Mouse (Mus musculus): Measurements from ENCODE around the gene Kcnmb3.
A peak's percentile ranks its signal among the peaks of the same experiment; 100 is the strongest.

The Kcnmb3 gene

DNA sequence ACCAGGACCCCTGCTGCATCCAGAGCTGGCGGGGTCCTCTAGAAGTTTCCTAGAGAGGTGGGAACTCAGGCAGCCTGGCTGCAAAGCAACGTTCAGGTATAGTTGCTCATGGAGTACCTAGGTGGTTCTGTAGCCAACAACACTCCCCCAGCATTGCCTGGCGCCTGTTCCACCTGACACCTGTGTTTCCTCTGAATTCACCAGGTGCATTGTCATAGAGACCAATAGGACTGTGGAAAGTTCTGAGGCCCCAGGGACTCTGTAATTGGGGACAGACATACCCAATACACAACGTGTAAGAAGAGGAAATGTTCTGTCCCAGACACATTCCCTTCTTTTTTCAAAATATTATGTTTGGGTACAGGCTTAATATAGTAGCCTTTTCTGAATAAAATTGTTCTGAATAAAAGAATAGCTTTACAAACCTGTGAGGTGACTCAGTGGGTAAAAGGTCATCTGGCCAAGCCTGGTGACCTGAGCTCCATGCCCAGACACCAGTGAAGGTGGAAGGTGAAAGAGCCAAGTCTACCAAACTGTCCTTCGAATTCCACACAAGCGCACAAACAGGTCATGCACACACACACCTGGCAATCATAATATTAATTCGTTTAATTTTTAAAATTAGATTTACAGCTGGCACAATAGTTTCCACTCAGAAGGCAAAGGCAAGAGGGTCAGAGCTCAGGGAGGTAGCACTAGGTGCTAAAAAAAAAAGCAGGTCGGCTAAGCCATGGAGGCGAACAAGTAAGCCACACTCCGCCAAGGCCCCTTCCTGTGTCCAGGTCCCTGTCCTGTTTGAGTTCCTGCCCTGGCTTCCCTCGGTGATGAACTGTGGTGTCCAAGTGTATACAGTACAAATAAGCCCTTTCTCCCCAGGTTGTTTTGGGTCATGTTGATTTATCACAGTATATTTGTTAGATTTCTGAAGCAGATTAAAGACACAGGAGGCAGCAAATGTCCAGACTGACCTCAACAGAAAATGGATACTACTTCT, at the start of gene Kcnmb3:
TSS of gene Kcnmb3 (minus strand) at position 135 of the 994 bp plus-strand sequence.
- DNase-seq (ENCODE audit: low read depth) = no peak

DNA sequence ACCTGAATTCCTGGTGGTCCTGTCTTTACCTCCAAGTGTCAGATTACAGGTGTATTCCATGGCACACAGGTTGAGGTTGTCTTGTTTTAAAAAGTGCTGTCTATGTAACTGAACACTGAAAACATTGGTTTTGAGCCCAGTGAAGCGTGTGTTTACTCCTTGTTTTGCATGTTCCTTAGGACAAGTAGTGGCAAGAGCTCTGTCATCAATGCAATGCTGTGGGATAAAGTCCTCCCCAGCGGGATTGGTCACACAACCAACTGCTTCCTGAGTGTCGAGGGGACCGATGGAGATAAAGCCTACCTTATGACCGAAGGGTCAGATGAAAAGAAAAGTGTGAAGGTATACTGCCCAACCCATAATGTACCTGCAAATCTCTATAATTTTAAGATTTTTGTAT, 46.1 kb upstream of the Kcnmb3 start:
- no peak for DNase-seq (ENCODE audit: low read depth)

DNA sequence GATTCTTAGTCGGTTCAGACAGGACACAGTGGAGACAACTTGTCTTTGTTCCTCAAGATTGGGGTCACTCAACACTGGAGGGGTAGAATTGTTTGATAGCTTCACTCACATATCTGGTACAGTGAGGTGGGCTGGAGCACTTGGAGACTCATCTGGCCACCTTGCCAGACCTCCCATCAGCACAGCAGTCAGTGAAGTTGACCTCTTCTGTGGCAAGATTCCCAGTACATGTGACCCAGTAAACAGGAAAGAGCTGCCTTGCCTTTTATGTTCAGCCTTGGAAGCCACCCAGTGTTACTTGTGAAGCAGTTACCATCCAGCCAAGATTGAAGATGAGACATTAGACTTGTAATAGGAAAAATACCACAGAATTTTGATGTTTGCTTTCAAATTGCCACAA, 45.5 kb upstream of the Kcnmb3 start:
- peak; percentile 36 for DNase-seq (ENCODE audit: low read depth)

DNA sequence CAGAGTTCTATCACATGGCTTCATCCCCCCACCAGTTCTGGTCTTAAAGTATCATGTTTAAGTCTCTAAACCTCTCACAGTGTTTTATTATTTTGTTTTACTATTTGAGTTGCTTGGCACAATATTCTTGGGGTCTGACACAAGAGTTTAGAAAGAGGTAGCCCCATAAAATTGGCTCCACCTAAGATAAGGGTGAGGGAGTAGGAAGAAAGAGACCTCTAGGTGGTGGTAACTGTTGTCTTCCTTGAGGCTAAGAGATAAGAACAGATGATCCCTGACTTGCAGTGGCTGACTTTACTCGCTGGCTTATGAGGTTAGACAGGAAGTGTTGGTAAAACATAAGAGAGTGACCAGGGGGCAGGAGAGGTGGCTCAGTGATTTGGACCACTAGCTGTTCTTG, 43.7 kb upstream of the Kcnmb3 start:
- DNase-seq (ENCODE audit: low read depth) = no peak

DNA sequence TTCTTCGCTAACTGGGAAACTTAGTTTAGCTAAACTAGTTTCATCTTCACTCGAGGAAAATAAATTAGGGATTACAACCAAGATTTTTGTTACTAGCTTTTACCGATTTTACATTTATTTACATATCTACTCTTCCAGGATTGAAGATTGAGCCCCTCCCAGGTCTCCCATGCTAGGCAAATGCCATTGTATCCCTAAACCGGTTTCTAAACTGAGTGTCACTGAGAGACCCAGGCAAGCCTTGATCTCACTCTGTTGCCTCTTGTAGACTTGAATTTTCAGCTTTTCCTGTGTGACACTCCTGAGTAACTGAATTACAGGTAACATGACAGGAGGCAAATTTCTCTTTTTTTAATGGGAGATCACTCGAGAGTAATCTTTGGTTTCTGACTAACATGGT, 38.0 kb upstream of the Kcnmb3 start:
- no peak for DNase-seq (ENCODE audit: low read depth)

DNA sequence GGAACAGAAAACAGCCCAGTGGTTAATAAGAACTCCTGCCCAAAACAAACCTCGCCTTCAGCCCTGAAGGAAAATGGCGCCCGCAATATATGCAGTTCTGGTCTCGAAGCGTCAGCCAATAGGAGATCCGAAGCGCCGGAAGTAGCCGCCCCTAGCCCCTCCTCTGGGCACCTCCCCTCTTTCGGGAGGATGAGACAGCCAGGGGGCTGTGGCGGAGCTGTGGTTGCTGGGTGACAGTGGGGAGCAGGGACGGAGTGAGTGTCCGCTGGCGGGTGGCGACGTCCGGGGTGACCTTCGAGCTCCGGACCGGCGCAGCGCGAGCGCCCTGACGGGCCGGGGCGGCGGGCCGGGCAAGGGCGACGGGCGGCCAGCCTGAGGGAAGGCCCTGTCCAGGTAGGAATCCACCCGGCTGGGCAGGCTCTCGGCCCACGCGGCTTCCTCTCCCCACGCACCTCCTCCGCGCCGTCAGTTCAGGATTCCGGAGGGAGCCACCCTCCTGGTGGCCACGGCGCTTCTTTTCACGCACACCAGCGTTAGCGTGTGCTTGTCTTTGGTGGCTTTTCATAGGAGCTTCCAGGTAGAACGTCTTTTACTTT, 37.4 kb upstream of the Kcnmb3 start, which contains the start of gene Mfn1:
TSS of gene Mfn1 (plus strand) at position 163 of the 596 bp plus-strand sequence.
- DNase-seq (ENCODE audit: low read depth) = peak; percentile 94

DNA sequence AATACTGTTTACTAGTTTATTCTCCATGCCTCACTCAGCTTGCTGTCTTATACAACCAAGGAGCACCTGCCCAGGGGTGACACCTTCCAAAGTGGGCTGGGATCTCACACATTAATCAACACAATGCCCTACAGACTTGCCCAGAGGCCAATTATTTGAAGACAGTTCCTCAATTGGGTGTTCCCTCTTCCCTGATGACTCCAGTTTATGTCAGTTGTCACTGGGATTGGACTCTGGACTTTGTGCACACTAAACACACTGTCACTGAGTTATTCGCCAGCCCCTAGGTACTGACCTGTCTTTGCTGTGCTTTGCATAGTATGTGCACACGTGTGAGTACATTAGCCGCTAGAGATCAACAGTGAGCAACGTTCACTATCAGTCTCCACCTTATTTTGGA, 35.1 kb upstream of the Kcnmb3 start:
- no peak for DNase-seq (ENCODE audit: low read depth)

DNA sequence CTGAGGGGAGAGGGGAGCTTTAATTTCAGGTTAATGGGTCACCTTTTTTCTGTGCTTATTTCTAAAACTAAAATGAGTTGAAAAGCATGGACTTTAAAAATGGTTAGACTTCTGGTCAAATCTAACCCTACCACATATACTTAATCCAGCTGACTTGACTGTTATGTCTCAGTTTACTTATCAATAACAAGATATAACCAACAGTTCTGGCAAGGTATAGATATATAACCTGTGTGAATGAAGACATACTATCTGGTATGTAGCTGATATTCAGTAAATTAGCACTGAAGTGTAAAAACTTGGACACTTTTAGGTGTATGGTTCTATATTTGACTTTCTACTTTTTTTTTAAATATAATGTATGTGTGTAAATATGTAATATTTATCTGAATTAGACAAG, 21.5 kb upstream of the Kcnmb3 start:
- no peak for DNase-seq (ENCODE audit: low read depth)

DNA sequence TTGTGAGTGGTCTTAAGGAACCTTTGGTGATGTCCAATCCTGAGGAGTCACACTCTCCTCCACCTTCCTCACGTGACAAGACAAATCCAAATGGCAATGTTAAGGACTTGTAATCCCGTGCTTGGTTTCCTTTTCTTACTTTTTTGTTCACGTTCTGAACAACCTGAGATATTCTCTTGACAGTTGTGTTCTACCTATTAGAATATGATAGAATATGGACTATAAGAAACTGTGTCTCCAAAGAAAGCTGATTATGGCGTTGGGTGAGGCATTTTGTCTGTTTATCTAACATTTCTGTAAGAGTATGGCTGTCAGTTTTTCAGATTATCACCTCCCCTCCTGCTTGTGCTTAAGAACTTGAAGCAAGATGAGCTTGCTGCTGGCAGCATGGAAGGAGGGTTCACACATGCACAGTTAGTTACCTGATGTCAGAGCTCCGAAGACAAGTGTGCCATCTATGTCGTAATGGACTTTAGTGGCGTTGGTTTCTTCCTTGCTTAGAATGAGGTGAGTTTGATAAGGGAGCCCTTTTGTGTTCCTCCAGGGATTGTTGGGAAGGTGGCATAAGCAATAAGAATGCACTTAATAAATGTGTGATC, 20.8 kb upstream of the Kcnmb3 start:
- no peak for DNase-seq (ENCODE audit: low read depth)

DNA sequence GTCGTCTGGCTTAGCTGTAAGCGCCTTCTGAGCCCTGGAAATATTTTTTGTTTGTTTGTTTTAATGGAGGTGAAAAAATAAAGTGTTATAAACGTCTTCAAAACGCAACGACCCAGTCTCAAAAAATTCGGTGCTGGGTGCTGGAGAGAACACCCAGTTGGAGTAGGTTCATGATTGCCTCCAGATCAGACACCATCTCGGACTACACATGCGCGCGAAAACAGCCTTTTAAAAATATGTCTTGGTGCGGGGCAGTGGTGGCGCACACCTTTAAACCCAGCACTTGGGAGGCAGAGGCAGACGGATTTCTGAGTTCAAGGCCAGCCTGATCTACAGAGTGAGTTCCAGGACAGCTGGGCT, 19.1 kb upstream of the Kcnmb3 start:
- peak; percentile 53 for DNase-seq (ENCODE audit: low read depth)

DNA sequence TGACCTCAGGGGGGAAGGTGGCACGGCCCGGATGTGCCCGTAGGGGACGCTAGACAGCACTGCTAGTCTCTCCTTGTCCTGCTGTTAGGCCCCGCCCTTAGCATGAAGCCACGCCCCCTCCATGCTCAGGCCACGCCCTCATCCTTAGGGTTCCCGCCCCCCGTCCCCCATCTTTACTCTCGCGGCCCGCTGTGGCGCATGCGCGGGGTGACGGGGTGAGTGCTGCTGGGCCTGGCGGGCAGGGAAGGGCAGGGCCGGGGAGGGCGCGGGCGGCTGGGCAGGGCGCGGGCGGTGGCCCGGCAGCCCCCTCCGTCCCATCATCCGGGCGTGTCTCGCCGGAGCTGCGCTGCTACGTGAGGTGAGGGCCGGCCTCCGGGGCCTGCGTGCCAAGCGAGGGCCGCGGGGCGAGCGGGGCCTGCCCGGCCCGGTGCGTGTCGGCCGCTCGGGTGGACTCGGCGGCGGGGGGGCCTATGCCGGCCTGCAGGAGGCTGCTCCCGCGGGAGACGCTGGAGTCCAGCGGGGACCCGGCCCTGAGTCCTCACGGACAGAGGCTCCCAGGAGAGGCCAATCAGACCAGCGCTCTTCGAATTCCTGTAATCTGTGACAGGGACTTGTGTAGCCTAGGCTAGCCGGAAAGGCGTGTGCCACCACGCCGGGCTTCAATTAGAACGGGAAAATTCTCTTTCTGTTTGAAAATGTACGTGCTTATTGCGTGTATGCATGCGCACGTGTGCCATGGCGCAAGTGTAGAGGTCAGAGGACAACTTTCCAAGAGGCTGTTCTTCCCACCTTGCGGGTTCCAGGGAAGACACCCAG, 18.6 kb upstream of the Kcnmb3 start:
- peak; percentile 98 for DNase-seq (ENCODE audit: low read depth)

DNA sequence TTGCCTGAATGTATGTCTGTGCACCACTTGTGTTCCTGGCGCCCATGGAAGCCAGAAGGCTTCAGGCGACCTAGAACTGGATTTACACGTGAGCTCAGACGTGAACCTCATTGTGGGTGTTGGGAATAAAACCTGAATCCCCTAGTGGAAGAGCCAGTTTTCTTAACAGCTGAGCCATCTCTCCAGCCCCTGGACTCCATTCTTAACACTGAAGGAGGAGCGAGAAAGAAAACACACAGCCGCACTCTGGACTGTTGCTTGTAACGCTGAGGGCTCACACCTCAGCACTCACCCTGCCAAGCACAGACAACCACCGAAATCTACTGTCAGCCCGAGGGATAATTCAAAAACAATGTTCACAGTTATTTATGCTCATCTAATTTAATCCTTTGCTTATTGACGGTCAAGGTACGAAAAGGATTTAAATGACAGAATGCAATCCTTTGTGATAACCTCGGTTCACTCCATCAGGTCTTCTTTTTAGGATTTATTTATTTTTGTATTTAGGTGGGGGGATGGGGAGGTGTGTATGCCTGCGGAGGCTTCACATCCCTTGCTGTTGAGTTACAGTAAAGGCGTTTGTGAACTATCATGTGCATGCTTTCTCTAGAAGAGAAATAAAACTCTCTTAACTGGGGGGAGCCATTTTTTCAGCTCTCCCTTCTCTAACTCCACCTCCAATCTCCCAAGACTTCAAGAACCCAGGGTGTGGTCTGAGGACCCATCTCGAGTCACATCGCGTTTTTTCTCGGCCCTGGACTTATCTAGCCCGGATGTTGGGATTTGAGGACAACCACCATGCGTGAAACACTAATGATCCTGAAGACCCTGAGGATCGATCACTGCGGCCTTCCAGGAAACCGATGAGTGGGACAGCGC, 17.7 kb upstream of the Kcnmb3 start, which contains the start of gene Zfp639:
TSS of gene Zfp639 (plus strand) at position 764 of the 879 bp plus-strand sequence.
- DNase-seq (ENCODE audit: low read depth) = peak; percentile 39

DNA sequence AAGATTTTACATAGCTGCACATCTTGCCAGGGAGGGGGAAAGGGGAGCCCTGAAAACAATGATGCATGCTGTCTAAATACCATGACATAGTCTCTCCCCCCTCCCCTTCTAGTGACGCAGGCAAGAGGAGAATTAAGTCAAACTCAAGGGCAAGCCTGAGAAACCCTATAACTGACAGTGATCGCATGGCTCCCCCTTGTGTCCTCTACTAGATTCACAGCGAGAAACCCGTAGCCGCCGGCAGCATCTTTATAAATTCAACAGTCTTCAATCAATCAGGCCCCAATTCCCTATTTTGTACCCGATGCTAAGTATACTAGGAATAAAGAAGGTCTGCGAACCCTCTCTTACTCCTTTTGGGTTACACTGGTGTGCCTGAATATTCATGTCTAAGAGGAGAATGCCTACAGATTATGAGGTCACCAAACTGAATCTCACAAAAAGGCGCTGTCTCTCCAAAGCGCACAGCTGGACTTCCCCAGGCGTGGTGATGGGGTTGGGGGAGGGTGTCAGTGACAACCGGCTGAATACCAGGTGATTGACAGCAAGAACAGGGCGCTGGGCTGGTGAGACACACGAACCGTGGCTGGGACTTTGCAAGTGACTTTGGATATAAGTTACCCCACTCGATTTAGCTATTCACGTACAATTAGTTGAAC, 16.8 kb upstream of the Kcnmb3 start:
- DNase-seq (ENCODE audit: low read depth) = peak; percentile 90

DNA sequence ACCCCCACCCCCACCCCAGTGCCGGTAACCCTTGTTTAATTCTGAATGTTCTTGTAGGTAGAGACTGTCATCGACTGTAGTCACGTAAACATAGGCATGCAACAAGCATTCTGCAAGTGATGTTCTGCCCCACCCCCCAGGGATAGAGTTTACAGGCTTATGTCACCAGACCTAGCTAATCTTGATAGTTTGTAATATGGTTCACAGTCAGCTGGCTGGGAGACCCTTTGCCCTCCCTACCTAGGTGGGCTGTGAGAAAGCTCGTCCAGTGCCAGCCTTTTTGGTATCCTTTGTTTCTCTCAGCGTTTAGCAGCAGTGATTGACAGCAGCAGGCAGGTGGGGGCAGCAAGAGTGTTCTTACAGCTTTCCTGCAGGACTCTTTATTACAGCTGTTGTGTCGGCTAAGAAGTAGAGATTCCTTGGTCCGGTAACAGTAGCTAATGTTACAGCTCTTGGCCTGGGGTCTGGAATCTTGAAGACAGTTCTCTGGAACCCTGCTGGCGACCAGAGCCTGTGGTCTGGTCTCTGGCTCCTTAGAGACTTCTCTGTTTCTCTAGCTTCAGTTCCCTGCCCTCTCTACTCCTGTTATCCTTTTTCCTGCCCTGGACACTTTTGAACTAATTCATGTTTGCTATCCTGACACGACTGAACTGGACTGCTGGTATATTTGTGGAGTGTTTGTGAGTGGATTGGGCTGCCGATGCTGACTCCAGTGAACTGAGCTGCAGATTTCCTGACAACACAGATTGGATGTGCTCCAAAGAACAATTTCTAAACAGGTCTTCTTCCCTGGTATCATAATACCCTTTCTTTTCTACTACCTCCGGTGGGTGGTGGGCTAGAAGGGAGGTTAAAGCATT, 14.6 kb upstream of the Kcnmb3 start:
- DNase-seq (ENCODE audit: low read depth) = no peak

DNA sequence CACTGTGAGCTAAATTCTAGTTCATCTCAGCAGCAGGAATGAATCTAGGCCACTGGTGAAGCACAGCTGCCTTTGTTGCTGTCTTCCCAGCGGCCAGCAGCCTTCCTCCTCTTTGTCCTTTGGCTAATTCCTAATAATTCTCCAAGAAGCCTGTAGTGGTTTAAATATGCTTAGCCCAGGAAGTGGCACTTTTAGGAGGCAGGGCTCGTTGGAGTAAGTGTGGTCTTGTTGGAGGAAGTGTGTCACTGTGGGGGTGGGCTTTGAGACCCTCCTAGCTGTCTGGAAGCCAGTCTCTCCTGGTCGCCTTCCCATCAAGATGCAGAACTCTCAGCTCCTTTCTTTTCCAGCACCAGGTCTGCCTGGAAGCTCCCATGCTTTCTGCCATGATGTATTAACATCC, 13.8 kb upstream of the Kcnmb3 start:
- no peak for DNase-seq (ENCODE audit: low read depth)

DNA sequence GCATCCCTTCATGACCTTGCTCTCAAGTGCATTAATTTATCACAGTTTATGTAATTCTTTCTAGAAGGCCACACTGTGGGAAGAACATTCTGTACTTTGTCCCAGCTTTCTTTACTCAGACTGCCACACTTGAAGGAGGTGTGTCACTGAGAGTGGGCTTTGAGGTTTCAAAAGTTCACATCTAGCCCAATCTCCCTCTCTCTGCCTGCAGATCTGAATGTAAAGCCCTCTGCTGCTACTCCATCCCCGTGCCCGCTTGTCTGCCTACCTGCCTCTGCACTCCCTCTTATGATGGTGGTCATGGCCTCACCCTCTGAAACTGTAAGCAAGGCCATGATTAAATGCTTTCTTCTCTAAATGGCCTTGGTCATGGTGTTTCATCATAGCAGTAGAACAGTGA, 8.3 kb upstream of the Kcnmb3 start:
- DNase-seq (ENCODE audit: low read depth) = no peak

DNA sequence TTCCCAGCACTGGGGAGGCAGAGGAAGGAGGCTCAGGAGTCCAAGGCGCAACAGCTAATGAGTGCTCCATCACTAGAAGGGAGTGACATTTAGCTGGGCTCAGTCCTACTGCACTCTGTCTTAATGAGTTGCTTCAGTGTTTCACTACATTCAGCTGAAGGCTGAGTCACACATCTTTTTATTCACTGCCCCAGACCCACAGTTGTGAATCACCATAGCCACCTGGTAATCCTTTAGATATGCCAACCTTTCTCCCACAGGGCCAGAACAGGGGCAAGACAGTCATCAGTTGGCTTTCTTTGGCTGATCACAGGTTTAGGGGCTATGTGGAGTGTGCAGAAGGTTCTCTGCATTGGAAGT, 4.7 kb upstream of the Kcnmb3 start:
- peak; percentile 66 for DNase-seq (ENCODE audit: low read depth)

DNA sequence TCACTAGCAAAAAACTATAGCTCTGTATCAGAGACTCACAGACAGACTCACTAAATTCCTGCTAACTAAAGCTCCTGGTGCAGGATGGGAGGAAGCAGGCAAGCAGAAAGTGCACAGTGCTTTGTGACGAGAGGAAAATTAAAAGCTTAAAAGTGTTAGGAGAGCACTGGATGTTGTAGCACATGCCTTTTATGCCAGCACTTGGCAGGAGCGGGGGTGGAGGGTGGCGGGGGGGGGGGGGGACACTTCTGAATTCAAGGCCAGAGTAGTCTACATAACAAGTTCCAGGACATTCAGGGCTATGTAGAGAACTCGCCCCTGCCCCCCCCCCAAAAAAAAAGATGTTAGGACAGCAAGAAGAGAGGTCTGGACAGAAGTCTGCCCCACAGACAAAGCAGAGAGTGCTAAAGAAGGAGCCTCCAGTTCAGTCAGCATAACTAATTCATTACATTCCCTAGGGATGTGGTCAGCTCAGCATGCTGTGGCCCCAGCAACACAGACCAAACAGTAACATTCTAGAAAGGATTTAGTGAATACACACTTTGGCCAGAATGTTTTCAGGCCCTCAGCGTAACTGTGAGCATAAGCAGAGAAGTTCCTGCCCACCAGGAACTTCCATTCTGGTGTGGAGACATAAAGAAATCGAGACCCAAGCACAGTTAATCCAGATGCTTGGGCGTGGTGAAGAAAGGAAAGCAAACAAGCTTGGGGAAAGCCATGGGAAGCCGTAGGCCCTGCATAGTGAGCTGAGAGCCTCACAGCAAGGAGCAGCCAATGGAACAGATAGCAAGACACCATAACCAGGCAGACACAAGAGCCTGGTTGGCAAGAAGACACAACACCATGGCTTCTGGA, 4.1 kb upstream of the Kcnmb3 start:
- peak; percentile 52 for DNase-seq (ENCODE audit: low read depth)
